Mouse (Mus musculus) heart, postnatal 0 days (tissue): ENCODE results near the gene Lsm7.
"Not testable (repeated sequence)": the region's sequence is repeated elsewhere in the genome, so short reads cannot be mapped to it uniquely, and the experiment has no call there.

Experiments
- CTCF ChIP-seq: IDR thresholded peaks from 2 replicates; pipeline ENCODE4 v1.5.1; 2016; ENCODE audit warnings: antibody characterized with exemption, control low read depth, low read depth
- EP300 ChIP-seq: IDR thresholded peaks from 2 replicates; pipeline ENCODE4 v1.6.1; 2016; ENCODE audit warnings: antibody characterized with exemption, low read depth

DNA sequence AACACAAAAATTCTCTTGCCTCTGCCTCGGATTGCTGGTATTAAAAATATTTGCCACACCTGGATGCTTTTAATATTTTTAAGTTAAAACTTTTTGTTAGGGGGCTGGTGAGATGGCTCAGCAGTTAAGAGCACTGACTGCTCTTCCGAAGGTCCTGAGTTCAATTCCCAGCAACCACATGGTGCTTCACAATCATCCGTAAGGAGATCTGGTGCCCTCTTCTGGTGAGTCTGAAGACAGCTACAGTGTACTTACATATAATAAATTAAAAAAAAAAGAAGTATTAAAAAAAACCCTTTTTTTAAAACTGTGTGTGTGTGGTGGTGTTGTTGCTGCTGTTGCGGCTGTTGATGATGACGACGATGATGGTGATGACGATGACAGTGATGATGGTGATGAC, 37.1 kb downstream of the Lsm7 start:
- TF ChIP-seq CTCF, result peak; percentile 25
- not testable (repeated sequence) for TF ChIP-seq EP300
